Mouse (Mus musculus) testis, adult 2 months (tissue): ENCODE results near the gene Armc12. TPM values are rescaled to one million over a fixed set of nuclear protein-coding genes. Genes with fewer than 3 reads are reported as not detected.

Source experiments
- H3K27ac ChIP-seq: fragments of 200-500 bp; 2 replicates; pipeline ENCODE4 v1.5.1; 2012; ENCODE audit warnings: low read depth, low read length; ENCODE audit not compliant: control insufficient read depth, insufficient read depth
- H3K27me3 ChIP-seq: fragments of 200-500 bp; 2 replicates; pipeline ENCODE4 v1.6.1; 2012; ENCODE audit warnings: mild to moderate bottlenecking, low read length, moderate library complexity; ENCODE audit not compliant: control insufficient read depth, insufficient read depth
- H3K36me3 ChIP-seq: fragments of 200-500 bp; 2 replicates; pipeline ENCODE4 v1.6.1; 2012; ENCODE audit warnings: mild to moderate bottlenecking, low read length; ENCODE audit not compliant: control insufficient read depth, insufficient read depth
- H3K4me1 ChIP-seq: fragments of 200-500 bp; 2 replicates; pipeline ENCODE4 v1.6.1; 2012; ENCODE audit warnings: low read length; ENCODE audit not compliant: control insufficient read depth, insufficient read depth
- H3K4me3 ChIP-seq: fragments of 200-500 bp; 2 replicates; pipeline ENCODE4 v1.5.1; 2012; ENCODE audit warnings: low read depth, mild to moderate bottlenecking, low read length, moderate library complexity, mixed read lengths; ENCODE audit not compliant: control insufficient read depth
- CTCF ChIP-seq: fragments of 200-500 bp; IDR thresholded peaks from 2 replicates; pipeline ENCODE4 v1.5.1; 2012; ENCODE audit warnings: low read depth, mild to moderate bottlenecking, inconsistent platforms, low read length, moderate library complexity; ENCODE audit not compliant: control insufficient read depth, insufficient read depth, insufficient replicate concordance
- POLR2A ChIP-seq: fragments of 200-500 bp; IDR thresholded peaks from 2 replicates; pipeline ENCODE4 v1.6.1; 2012; ENCODE audit warnings: low read depth, mild to moderate bottlenecking, inconsistent platforms, low read length, moderate library complexity; ENCODE audit not compliant: control insufficient read depth
- polyA plus RNA-seq: library from polyadenylated mRNA; depleted of rRNA; stranded (reverse); fragments of >200 nt; gene quantifications from 2 replicates; pipeline ENCODE4 v1.2.3, GENCODE M21; 2012

Gene Armc12
- polyA plus RNA-seq, 1 experiment: 513 TPM

GRCm38 (mm10) chr17:28524009-28524695, 6.5 kb upstream of the Armc12 start:
- H3K4me3 ChIP-seq: no peak overlapping the region
- peaks cover 22% of the 10 kb centered on the region for H3K4me1 ChIP-seq
- no peak overlapping the region for H3K27ac ChIP-seq
- H3K36me3 ChIP-seq: no peaks in the 10 kb centered on the region
- H3K27me3 ChIP-seq: no peaks in the 10 kb centered on the region
- TF ChIP-seq POLR2A (no peak), CTCF (no peak; the same call in 1 of the 2 replicates)

GRCm38 (mm10) chr17:28524831-28525430, 5.7 kb upstream of the Armc12 start:
- no peak for TF ChIP-seq CTCF
- no peak for TF ChIP-seq POLR2A
- no peak overlapping the region for H3K4me3 ChIP-seq
- H3K27me3 ChIP-seq: no peaks in the 10 kb centered on the region

GRCm38 (mm10) chr17:28527184-28528042, 3.2 kb upstream of the Armc12 start:
- H3K36me3 ChIP-seq: no peaks in the 10 kb centered on the region
- H3K4me3 ChIP-seq: peak overlapping the region; percentile 71
- peak overlapping the region; percentile 54 for H3K27ac ChIP-seq
- 0 out of 2 replicates have a peak, but pooled peaks have one; percentile 22 for TF ChIP-seq POLR2A
- no peak for TF ChIP-seq CTCF
- peaks cover 22% of the 10 kb centered on the region for H3K4me1 ChIP-seq
- H3K27me3 ChIP-seq: no peaks in the 10 kb centered on the region

More at GRCm38 (mm10) chr17:28524831-28525430, 5.7 kb upstream of the Armc12 start:
- H3K4me1 ChIP-seq: peaks cover 22% of the 10 kb centered on the region
- H3K36me3 ChIP-seq: no peaks in the 10 kb centered on the region
- H3K27ac ChIP-seq: no peak overlapping the region

- peaks cover 18% of the 10 kb centered on the region for H3K4me1 ChIP-seq
- peak overlapping the region; percentile 71 for H3K4me3 ChIP-seq
- no peaks in the 10 kb centered on the region for H3K27me3 ChIP-seq
- no peaks in the 10 kb centered on the region for H3K36me3 ChIP-seq
- peak overlapping the region; percentile 54; the same call in 1 of the 2 replicates for H3K27ac ChIP-seq
- TF ChIP-seq CTCF (peak; percentile 85), POLR2A (no peak)
Observed at GRCm38 (mm10) chr17:28528043-28528351, 2.6 kb upstream of the Armc12 start.

GRCm38 (mm10) chr17:28529116-28529515, 1.5 kb upstream of the Armc12 start:
- Histone ChIP-seq H3K4me3 (peak overlapping the region; percentile 84), H3K27ac (no peak overlapping the region), H3K36me3 (no peaks in the 10 kb centered on the region), H3K4me1 (peaks cover 13% of the 10 kb centered on the region), H3K27me3 (no peaks in the 10 kb centered on the region)
- TF ChIP-seq CTCF (no peak), POLR2A (no peak)

- H3K27me3 ChIP-seq: no peaks in the 10 kb centered on the region
- no peaks in the 10 kb centered on the region for H3K36me3 ChIP-seq
- peak overlapping the region; percentile 81 for H3K4me3 ChIP-seq
- TF ChIP-seq CTCF (no peak), POLR2A (no peak)
- H3K4me1 ChIP-seq: peaks cover 12% of the 10 kb centered on the region
- peak overlapping the region; percentile 16; the same call in 1 of the 2 replicates for H3K27ac ChIP-seq
Observed at GRCm38 (mm10) chr17:28531946-28532345, 1.3 kb downstream of the Armc12 start.

- H3K27me3 ChIP-seq: no peaks in the 10 kb centered on the region
- H3K4me1 ChIP-seq: peaks cover 12% of the 10 kb centered on the region
- peak overlapping the region; percentile 81 for H3K4me3 ChIP-seq
- H3K36me3 ChIP-seq: no peaks in the 10 kb centered on the region
- no peak overlapping the region for H3K27ac ChIP-seq
- TF ChIP-seq POLR2A: no peak
- TF ChIP-seq CTCF: no peak
Observed at GRCm38 (mm10) chr17:28532557-28532956, 2.0 kb downstream of the Armc12 start.
